Mouse (Mus musculus) gastrocnemius, postnatal 10 days (tissue): ENCODE results near the gene Xpnpep2. TPM values are rescaled to one million over a fixed set of nuclear protein-coding genes. Genes with fewer than 3 reads are reported as not detected.

ENCODE experiments used
- DNase-seq: peaks from one replicate; pipeline ENCODE4 v3.0.0; 2021; ENCODE audit warnings: mixed read lengths
- total RNA-seq, 2 experiments: library from RNA; stranded (reverse); gene quantifications; 2 replicates each; pipeline ENCODE4 v1.2.3; 2021

The Xpnpep2 gene
- total RNA-seq, 2 experiments from 2014 or later, result 2.2 to 3.2 TPM

DNA sequence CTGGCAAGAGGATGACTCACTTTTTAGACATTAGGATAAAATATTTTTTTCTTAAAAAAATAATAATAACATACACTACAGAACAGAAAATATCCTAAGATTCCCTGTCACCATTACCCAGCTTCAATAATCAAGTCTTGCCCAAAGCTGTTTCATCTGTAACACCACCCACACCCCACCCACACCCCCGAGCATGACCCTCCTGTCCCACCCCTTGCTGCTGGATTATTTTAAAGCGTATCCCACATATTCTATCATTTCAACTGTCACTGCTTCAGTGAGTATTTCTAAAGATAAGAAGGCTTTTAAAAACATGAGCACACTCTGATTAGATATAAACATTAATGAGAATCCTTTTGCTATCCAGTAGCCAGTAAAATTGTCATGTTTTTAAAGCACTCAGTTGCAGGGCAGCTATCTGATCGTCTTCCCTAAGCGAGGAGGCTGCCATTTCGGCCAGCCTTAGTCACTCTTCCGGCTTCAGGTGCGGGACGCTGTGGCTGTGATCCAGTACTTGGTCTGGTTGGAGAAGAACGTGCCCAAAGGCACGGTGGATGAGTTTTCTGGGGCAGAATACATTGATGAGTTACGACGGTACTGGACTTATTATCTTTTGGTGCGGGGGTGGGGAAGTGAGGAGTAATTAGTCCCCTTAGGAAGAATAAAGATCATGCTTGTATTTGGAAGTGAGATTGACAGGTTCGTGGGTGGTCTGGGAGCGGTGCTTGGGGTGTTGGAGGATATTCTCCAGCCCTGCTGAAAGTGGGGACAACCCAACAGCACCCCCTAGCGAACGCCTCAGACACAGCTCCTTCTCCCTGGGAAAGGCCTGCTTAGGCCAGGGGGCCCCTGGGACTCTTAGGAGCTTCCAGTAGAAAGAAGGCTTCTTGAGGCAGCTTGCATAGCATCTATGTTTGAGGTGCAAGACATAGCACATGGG, 15.9 kb downstream of the Xpnpep2 start:
- peak; percentile 70 for DNase-seq

DNA sequence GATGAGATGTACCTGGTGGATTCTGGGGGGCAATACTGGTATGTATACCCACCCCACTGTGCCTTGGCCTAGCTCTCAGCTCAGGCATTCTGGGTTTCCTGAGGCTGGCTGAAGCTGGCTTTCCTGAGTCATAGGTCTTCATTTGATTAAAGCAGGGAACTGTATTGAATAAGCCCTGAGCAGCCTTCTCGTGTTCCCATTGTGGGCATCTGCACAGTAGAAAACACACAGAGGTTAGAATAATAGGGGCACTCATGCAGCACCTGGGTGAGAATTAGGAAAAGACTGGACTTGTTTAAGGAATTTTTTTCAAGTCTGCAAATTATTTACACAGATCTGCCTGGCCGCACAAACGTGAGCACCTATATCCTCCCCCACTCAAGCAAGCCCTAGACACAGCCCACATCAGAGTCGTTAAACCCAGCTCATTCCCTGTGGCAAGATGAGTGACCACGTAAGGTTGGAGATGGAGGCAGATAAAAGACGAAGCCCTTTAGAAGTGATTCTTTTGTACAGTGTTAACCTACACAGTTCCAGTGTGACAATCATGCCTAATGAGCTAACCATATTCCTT, 18.5 kb downstream of the Xpnpep2 start:
- no peak for DNase-seq

DNA sequence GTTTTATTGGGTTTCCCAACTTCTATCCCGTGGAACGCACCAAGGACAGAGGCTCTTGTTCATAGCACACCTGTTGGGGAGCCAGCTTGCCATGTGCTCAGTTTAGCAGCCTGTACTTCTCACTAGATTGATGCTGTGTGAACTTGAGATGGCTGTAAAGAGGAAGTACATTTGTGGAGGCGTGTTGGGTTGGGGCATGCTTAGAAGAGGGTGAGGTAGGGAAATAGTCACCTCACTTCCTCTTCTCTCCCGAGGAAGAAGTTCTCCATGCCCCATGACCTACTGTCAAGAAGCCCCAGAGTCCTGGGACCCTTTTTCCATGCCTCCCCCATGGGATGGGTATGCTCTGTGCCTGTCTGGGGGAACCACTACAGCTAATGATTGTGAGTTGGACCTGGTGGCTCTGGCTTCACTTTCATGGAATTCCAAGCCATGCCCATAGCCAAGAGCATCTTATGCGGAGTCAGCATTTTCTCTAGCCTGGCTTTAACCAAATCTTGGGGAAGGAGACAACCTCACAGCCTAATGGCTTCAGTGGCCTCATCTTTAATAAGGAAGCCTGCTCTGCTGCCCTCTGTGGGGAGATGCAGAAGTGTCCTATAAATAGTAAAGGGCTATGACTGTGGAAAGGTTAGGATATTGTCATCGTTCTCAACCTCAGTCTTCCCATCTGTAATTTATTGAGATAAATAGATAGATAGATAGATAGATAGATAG, 19.1 kb downstream of the Xpnpep2 start:
- DNase-seq, result no peak

DNA sequence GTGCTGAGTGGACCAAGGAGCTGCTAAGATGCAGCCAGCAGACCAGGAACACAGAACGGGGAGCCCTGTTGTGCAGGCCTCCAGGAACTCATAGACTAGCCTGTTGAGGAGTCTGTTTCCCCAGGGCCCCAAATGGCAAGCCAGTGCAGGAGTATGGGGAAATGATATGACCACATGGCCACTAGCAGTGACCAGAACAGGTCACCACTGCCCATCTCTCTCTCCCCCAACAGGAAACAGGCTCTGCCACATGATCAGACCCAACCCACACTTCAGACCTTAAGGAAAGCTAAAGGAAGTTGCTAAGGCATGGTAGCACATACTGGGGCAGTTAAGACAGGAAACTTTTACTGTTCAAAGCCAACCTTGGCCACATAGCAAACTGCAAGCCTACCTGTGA, 20.6 kb downstream of the Xpnpep2 start:
- DNase-seq, result no peak

DNA sequence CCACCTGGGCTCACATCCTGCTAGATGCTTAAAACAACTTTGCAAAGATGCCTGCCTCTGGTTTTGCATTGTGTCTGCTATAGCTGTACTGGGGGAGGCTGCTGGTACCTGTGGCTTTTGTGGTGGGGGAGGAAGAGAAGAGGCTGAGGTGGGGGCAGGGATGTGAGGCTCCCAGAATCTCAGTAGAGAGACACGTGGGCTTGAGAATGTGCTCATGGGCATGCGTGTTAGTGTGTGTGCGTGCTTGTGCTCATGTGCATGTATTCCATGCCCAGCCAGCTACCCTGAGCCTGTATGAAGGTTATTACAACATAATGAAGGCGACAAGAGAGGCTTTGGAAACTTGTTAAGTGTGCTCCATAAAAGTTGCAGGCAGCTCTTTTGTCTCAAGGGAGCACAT, 28.4 kb downstream of the Xpnpep2 start:
- no peak for DNase-seq

DNA sequence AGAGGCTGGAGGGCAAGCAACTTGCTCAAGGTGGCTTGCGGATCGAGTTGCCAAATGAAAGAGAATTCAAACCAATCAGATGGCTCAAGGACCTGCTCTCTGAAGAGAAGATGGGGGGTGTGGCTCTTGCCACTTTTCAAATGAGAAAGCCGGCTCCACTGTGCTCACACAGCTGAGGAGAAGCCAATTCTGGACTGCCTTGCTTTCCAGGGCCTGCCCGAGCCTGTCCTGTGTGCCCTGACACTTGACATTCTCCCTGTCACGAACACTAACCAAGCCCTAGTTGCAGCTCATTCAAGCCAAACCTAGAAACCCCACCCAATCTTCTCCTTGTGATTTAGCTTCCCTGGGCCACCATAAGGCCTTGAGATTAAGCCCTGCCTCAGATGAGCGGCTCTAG, 29.5 kb downstream of the Xpnpep2 start:
- no peak for DNase-seq

DNA sequence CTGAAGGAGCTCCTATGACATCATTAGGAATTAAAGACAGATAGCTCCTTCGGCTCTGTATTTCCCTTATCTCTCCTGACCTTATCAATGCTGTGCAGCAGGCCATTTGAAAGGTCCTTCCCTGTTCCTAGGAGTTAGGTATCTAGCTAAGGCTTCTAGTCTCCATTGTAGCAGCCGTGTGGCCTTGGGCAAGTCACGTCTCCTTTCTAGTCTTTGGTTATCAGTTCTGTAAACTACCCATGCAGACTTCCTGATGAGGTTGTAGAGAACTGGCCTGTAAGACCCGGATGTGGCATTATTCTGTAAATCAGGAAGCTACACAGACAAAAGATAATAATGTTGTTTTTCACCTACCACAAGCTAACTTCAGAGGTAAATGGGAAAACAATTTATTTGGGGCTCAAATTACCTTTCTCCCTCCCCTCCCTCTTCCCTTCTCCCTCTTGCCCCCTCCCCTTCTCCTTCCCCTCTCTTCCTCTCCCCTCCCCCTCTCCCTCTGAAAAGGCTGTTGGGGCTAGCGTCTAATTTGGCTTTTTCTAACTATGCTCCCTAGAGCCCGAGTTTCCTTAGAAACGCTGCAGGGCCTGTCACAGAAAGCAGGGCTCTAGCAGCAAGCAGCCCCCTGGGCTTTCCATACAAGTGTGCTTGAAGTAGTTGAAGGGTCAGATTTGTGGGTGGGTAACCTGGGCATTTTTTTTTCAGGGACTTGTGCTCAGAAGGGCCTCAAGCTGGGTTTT, 30.2 kb downstream of the Xpnpep2 start:
- DNase-seq, result no peak

DNA sequence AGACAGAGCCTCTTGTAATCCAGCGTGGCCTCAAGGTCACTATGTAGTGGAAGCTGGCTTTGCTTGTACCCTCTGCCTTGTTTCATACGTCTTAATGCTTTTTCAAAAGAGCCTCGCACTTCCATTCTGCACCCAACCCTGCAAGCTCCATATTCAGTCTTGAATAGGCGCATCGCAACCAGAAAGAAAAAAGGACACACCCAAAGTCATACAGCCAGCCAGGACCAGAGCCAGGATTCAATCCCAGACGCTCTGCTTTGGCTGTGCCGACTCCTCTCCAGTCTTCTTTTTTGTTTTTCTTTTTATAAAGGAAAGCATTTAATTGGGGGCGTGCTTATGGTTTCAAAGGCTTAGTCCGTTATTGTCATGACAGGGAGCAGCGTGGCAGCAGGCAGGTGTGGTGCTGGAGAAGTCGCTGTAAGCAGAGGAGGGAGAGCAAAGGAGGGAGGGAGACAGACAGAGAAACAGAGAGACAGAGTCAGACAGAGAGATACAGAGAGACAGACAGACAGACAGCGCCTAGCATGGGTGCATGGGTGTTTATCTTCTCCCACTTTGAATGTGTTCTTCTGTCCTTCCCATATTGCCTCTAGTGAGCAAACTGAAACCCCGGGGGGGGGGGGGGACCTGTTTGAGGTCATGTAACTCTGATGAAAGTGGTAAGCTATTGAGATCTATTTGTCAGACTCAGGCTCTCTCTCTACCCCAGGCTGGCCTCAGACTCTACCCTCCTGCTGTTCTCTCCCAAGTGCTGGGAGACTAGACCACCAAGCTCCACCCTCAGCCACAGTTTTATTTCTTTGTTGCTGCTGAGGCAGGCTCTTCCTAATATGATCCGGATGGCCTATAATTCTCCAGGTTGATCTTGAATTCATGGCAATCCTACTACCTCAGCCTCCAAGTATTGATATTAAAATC, 31.1 kb downstream of the Xpnpep2 start:
- DNase-seq, result no peak

DNA sequence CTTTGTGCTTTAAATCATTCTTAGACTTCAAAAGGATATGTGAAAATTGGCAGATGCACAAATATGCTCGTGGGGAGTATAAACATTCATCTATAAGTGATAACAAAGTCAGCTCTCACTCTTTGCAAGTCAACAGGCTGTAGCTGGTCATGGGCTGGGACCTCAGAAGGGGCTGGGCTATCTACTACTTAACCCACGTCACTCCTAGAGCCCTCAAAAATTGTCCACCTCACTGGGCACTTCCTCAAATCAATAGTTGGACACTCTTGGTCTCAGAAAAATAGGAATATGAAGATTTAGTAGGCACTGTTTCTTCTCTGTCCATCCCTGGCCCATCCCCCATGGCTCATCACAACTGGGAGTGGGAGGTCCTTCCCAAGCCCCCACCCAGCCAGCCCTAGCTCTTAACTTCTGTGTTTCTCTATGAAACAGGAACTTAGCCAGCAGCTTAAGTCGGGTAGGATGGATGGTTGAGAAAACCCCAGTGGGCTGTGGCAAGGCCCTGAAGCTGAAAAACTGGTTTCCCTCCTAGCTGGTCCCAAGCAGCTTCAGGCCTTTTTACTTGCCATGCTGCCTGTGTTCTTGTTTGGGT, 31.9 kb downstream of the Xpnpep2 start:
- DNase-seq, result no peak

DNA sequence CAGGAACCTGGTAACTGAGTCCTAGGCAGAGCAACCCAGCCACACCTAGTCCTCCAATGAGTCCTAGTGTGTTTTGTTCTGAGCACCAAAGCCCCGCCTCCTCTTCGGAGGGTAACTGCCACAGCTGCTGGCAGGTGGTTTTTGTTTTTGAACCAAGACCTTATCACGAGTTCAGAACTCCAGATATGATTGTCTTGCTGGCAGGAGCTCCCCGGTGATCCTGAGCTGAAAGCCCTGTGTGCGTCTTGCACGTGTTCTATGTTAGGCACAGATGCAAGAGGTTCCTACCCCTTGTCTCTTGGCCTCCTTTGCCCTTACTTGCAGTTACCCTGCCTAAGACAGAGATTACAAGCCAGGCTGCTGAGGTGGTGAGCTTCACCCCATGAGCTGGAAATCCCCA, 33.0 kb downstream of the Xpnpep2 start:
- DNase-seq, result no peak

DNA sequence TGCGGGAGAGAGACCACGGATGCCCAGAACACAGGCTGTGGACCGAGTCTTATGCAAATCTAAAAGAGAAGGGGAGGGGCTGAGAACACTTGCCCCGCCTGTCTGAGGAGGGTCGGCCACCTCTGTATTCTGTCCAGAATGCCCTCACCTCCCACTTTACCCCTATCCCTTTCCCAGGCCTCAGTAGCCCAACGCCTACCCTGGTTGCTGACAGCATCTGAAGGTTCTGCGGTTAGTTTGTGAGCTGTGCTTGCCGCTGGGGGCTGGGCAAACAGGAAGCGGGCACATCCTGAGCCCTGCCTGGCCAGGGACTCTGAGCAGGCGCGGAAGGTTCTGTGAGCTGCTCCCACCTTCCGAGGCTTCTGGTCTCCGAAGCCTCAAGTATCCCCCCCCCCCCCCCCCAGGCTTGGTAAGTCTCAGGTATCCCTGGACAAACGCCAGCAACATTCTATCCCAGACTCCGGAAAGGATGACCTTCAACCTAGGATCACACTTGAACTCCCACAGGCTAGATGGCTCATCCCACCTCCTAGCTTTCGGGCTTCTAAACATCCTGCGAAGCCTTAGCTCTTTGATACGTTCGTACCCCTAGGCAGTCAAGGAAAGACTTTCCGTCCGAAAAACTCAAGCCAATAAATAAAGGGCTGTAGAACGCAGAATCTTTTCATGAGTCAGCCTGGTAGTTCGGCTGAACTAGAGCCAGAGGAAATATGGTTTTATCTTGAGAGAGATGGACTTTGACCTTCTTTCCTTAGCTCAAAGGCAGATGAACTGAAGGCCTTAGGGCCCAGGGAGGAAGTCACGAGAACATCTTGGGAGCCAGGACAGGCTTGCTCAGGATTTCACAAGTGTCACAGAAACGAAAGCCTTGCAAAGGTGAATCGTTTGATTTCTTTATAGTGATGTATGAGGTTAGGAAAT, 35.1 kb downstream of the Xpnpep2 start:
- DNase-seq, result no peak

DNA sequence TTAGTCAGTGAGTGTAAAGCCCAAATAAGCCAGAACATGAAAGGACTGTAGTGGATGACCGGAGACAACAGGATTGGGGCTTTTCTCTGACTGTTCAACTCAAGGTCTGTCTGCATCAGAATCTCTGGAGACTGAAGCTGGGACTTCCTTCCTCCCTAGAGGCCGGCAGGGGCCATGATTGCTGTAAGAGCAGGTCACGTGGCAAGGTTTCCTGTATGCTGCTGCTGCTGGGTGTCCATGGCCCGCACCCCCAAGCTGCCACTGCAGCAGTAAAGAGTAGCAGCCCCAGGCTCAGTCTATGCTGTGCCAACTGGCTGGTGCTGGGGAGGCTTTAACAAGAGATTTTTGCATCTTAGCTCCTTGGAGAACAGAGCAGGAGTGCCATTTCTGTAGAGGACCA, 37.7 kb downstream of the Xpnpep2 start, which contains the start of gene Sash3:
Gene Sash3 (plus strand): TSS at position 175 of the 400 bp plus-strand sequence.
- no peak for DNase-seq

DNA sequence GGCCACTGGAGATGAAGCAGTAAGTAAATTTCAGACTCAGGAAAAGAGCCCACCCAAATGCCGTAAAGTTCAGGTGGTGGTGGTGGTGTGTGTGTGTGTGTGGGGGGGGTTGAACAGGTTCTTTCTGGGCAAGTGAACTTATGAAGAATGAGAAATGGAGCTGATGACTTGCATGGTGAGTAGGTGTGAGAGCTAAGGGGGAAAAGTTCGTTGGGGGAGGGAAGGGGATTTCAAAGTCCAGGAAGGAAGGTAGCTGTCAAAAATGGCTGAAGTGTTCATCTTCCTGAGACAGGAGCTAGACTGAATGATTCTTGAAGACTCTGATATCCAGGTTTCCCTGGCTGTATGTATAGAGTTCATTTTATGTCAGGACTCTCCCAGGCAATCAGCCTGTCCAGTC, 38.7 kb downstream of the Xpnpep2 start:
- DNase-seq, result no peak

DNA sequence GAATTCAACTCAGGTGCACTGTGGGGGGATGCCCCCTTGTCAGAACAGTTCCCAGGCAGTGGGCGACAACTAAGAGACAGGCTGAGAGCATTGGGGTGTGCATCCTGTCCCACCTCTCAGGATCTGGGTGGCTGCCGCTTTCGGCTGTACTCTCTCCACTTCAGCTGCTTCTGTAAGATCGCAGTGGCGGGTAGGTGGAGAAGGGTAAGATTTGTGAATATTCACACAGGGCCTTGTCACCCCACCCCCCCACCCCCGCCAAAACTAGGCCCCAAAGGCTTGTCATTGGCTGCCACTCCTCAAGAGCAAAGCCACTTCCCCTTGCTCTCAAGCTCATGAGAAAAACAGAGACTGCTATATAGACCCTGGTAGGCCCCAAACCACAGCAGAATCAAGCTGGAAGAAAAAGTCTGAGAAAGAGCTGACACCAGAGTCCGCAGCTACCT, 39.2 kb downstream of the Xpnpep2 start:
- no peak for DNase-seq

DNA sequence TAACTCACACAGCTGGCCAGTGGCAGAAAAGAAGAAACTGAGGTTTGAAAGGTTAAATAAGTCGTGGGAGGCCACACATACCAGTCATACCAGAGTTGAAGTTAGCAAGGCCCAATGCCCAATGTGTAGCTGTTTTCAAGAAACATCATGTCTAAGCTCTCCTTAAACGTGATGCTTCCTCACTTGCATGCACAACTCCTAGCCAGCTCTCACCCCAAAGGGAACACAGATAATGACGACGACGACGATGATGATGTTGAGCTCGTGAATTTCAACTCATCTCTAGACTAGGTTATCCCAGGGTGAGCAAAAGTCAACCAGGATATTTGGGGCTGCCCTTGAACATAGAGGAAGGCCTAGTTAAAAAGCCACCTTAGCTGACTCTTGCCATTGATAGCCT, 43.6 kb downstream of the Xpnpep2 start:
- no peak for DNase-seq

DNA sequence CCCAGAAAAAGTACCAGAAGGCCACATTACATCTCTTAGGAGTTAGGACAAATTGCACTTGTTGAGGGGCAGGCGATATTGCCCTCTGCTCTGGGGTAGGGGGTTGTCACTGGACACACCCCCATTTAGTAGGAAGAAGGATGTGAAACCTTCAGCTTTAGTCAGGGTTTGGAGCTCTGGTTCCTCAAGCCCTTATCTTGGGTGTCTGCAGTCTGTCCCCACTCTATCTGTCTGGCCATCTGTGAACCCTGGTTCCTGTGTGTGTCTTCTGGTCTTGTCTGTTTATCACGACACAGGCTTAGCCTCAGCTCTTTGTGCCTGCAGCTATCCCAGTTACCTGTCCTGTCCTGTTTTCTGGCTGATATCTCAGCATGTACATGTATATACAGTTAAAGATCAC, 44.9 kb downstream of the Xpnpep2 start:
- no peak for DNase-seq

DNA sequence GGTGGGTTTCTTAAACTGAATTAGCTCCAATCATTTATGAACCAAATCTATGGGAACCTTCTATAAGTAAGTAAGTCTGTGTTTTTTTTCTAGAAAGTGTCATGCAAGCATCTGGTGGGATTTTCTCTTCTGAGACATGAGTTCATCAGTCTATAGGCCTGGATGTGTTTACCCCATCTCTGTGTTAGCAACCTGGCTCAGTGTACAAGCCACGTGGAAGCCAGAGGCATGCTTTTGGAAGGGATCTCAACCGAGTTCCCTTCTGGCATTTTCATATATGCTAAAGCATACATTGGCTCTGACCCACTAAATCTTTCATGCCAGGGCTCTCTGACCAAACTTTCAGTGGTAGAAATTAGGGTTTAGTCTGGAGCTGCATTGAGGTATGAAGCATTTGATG, 45.4 kb downstream of the Xpnpep2 start:
- DNase-seq, result no peak

DNA sequence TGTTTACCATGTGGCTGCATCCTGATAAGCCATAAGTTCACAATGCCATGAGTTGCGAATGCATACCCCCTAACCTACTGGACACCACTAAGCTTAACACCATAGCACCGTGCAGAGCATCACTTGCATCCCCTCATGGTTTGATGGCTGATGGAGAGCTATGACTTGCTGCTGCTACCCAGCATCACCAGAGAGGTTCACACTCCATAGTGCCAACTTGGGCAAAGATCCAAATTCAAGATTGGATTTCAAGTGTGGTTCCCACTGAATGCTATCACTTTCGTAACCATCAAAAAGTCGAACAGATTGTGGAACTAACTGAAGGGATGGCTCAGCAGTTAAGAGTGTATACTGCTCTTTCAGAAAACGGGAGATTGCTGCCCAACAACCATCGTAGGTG, 47.0 kb downstream of the Xpnpep2 start:
- DNase-seq, result no peak

DNA sequence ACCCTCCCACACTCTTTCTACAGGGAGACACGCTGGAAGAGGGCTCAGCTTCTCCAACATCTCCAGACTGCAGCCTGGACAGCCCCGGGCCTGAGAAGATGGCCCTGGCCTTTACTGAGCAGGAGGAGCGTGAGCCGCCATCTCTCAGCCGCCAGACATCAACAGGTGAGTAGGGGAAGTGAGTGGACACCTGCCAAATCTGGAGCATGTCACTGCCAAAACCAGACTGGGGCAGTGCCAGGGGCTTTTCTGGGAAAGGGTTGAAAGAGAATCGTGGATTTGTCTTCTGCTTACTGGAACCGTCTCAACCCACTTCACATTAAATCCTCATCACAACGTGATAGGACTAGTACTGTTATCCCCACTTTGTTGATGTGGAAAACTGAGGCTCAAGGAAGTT, 48.9 kb downstream of the Xpnpep2 start:
- DNase-seq, result no peak
